Mouse (Mus musculus) small intestine, adult 2 months (tissue): ENCODE measurements around the gene Kif1a. TPM values are rescaled to one million over a fixed set of nuclear protein-coding genes. Genes with fewer than 3 reads are reported as not detected.

ENCODE experiments used
- H3K27ac ChIP-seq: fragments of 200-500 bp; 2 replicates; pipeline ENCODE4 v1.5.1; 2012; ENCODE audit warnings: low read depth, low read length, control low read depth, inconsistent platforms; ENCODE audit not compliant: insufficient read depth
- H3K27me3 ChIP-seq: fragments of 200-500 bp; 2 replicates; pipeline ENCODE4 v1.6.1; 2012; ENCODE audit warnings: mild to moderate bottlenecking, moderate library complexity, low read length, inconsistent platforms; ENCODE audit not compliant: control insufficient read depth, insufficient read depth
- H3K36me3 ChIP-seq: fragments of 200-500 bp; 2 replicates; pipeline ENCODE4 v1.6.1; 2012; ENCODE audit warnings: mild to moderate bottlenecking, low read length, control low read depth, inconsistent platforms; ENCODE audit not compliant: control insufficient read depth, insufficient read depth
- H3K4me1 ChIP-seq: fragments of 200-500 bp; 2 replicates; pipeline ENCODE4 v1.6.1; 2012; ENCODE audit warnings: low read length, inconsistent platforms, mixed read lengths; ENCODE audit not compliant: control insufficient read depth, insufficient read depth, insufficient read length
- H3K4me3 ChIP-seq: fragments of 200-500 bp; 2 replicates; pipeline ENCODE4 v1.5.1; 2012; ENCODE audit warnings: low read depth, mild to moderate bottlenecking, control low read depth, inconsistent platforms, low read length, moderate library complexity
- CTCF ChIP-seq: fragments of 200-500 bp; IDR thresholded peaks from 2 replicates; pipeline ENCODE4 v1.5.1; 2012; ENCODE audit warnings: low read depth, mild to moderate bottlenecking, control low read depth, inconsistent platforms, low read length, moderate library complexity, mixed read lengths; ENCODE audit not compliant: insufficient replicate concordance, insufficient read length; ENCODE audit errors: extremely low read depth
- POLR2A ChIP-seq: fragments of 200-500 bp; IDR thresholded peaks from 2 replicates; pipeline ENCODE4 v1.6.1; 2012; ENCODE audit warnings: low read depth, mild to moderate bottlenecking, control low read depth, inconsistent platforms, low read length, moderate library complexity
- WGBS: fragments of 180-500 bp; shearing (Covaris S2); methylation state at CpG from one replicate; pipeline ENCODE4 v1.1.7; 2018; 5-methylcytosine and 5-hydroxymethylcytosine counted together
- polyA plus RNA-seq: library from polyadenylated mRNA; depleted of rRNA; stranded (reverse); fragments of >200 nt; gene quantifications from 2 replicates; pipeline ENCODE4 v1.2.3, GENCODE M21; 2012

Kif1a gene
- polyA plus RNA-seq, 1 experiment = 2.0 TPM

GRCm38 (mm10) chr1:93070881-93071280, 30.9 kb downstream of the Kif1a start:
- Histone ChIP-seq H3K27ac (no peak overlapping the region), H3K4me1 (no peaks in the 10 kb centered on the region), H3K36me3 (no peaks in the 10 kb centered on the region), H3K4me3 (no peak overlapping the region), H3K27me3 (no peaks in the 10 kb centered on the region)
- TF ChIP-seq CTCF (no peak), POLR2A (no peak)
- WGBS = 74% methylated on average over 5 of the region's 5 CpGs

DNA sequence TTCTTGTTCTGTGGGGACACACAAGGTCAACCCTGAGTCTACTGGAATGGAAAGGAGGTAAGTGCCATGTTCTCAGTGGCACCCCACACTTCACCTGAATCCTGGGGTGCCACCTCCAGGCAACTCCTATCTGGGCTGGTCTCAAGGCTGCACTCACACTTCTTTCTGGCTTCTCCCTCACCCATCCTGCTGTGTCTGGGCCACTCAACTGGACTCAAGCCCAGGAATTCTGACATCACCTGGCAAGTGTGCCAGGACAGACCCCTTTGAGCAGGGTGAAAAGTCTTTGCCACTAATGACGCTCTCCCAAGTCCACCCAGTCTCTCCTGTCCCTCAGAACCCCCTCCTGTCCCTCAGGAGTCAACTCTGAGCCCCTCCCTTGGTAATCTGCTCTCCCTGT, 33.2 kb downstream of the Kif1a start:
- WGBS = 58% methylated on average over 1 of the region's 1 CpGs
- H3K27me3 ChIP-seq = no peaks in the 10 kb centered on the region
- H3K4me3 ChIP-seq = no peak overlapping the region
- H3K4me1 ChIP-seq = no peaks in the 10 kb centered on the region
- no peak overlapping the region for H3K27ac ChIP-seq
- TF ChIP-seq CTCF = no peak
- TF ChIP-seq POLR2A = no peak
- H3K36me3 ChIP-seq = no peaks in the 10 kb centered on the region

GRCm38 (mm10) chr1:93065654-93066053, 36.1 kb downstream of the Kif1a start:
- Histone ChIP-seq H3K36me3 (no peaks in the 10 kb centered on the region), H3K27me3 (no peaks in the 10 kb centered on the region), H3K27ac (no peak overlapping the region), H3K4me1 (no peaks in the 10 kb centered on the region; the same call in 1 of the 2 replicates), H3K4me3 (no peak overlapping the region)
- no peak for TF ChIP-seq POLR2A
- TF ChIP-seq CTCF = no peak
- 79% methylated on average over 6 of the region's 6 CpGs for WGBS

DNA sequence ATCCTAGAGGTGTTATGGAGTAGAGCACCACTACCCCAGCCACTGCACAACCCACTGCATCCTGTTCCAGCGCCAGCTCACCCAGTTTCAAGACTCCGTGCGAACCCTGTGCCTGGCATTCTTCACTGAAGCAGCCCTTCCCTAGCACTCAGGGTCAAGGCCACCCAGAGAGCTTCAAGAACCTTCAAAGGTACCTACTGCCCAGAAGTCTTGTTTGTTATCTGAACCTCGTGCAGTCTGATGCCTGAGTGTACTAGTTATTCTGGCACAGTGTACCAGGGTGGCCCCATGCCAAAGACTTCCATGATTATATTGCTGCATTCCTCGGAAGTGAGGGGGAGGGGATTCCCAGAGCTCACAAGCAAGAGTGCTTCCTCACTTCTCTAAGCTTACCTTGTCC, 38.1 kb downstream of the Kif1a start:
- H3K4me1 ChIP-seq = no peaks in the 10 kb centered on the region; the same call in 1 of the 2 replicates
- WGBS = 10% methylated on average over 5 of the region's 5 CpGs
- no peak for TF ChIP-seq POLR2A
- no peak for TF ChIP-seq CTCF
- no peaks in the 10 kb centered on the region for H3K27me3 ChIP-seq
- H3K27ac ChIP-seq = no peak overlapping the region
- no peak overlapping the region for H3K4me3 ChIP-seq
- H3K36me3 ChIP-seq = no peaks in the 10 kb centered on the region

- no peak for TF ChIP-seq POLR2A
- no peak for TF ChIP-seq CTCF
- Histone ChIP-seq H3K27ac (no peak overlapping the region), H3K4me1 (no peaks in the 10 kb centered on the region), H3K4me3 (no peak overlapping the region), H3K36me3 (no peaks in the 10 kb centered on the region), H3K27me3 (no peaks in the 10 kb centered on the region)
- 42% methylated on average over 18 of the region's 23 CpGs for WGBS
Measured at GRCm38 (mm10) chr1:93051124-93051833, 50.5 kb downstream of the Kif1a start.

DNA sequence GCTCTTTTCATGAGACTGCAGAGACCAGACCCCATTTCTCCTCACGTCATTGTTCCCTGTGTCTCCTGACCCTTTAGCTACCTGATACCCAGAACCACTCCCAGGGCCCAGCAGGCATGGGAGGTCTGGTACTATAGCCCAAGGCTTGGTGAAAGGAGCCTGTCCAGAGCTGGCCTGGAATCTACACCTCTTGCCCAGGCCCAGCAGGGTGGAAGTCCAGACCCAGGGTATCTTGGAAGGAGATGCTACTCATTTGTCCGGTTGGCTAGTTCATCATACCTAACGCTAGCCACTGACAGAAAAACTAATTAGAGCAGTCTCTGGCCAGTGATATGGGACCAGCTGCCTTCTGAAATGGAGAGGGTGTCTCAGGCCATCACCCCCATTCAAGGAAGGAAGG, 51.7 kb downstream of the Kif1a start:
- H3K4me3 ChIP-seq = no peak overlapping the region
- no peaks in the 10 kb centered on the region for H3K36me3 ChIP-seq
- H3K27ac ChIP-seq = no peak overlapping the region
- no peak for TF ChIP-seq POLR2A
- no peaks in the 10 kb centered on the region for H3K4me1 ChIP-seq
- no peaks in the 10 kb centered on the region for H3K27me3 ChIP-seq
- 89% methylated on average over 3 of the region's 3 CpGs for WGBS

GRCm38 (mm10) chr1:93046153-93046789, 55.5 kb downstream of the Kif1a start:
- 78% methylated on average over 10 of the region's 10 CpGs for WGBS
- no peak overlapping the region for H3K27ac ChIP-seq
- TF ChIP-seq CTCF (no peak), POLR2A (no peak)
- no peaks in the 10 kb centered on the region for H3K4me1 ChIP-seq
- H3K36me3 ChIP-seq = no peaks in the 10 kb centered on the region
- no peaks in the 10 kb centered on the region for H3K27me3 ChIP-seq
- no peak overlapping the region for H3K4me3 ChIP-seq
